Mouse (Mus musculus) hindbrain, postnatal 0 days (tissue): ENCODE measurements at regions not wholly inside any gene's neighbourhood (a gene's known extent, or its start where the extent isn't known, plus 50 kb on each side); places are given as distances from the start of the nearest gene placed in this dataset.
"Not testable (repeated sequence)": the region's sequence is repeated elsewhere in the genome, so short reads cannot be mapped to it uniquely, and the experiment has no call there.

Experiments
- ATAC-seq: fragments of 200-750 bp; cut with Nextera tagmentation; 2 replicates; pipeline ENCODE4 v1.8.0; 2017; ENCODE audit warnings: mild to moderate bottlenecking, moderate TSS enrichment, moderate library complexity
- DNase-seq: peaks from one replicate; pipeline ENCODE4 v3.0.0-alpha.2; 2015; ENCODE audit warnings: low spot score
- H3K27ac ChIP-seq: fragments of 300-500 bp; sonication (generic); 2 replicates; pipeline ENCODE4 v1.5.1; 2014; ENCODE audit warnings: mild to moderate bottlenecking
- H3K27me3 ChIP-seq: fragments of 300-500 bp; sonication (generic); 2 replicates; pipeline ENCODE4 v1.6.1; 2014; ENCODE audit warnings: low read length, mixed read lengths; ENCODE audit not compliant: insufficient read depth
- H3K36me3 ChIP-seq: fragments of 300-500 bp; sonication (generic); 2 replicates; pipeline ENCODE4 v1.6.1; 2014; ENCODE audit warnings: low read length, mixed read lengths; ENCODE audit not compliant: insufficient read depth
- H3K4me1 ChIP-seq: fragments of 300-500 bp; sonication (generic); 2 replicates; pipeline ENCODE4 v1.6.1; 2014; ENCODE audit warnings: antibody characterized with exemption, low read length, mixed read lengths; ENCODE audit not compliant: insufficient read depth
- H3K4me2 ChIP-seq: fragments of 300-500 bp; sonication (generic); 2 replicates; pipeline ENCODE4 v1.6.1; 2014; ENCODE audit warnings: low read depth, mild to moderate bottlenecking, low read length, moderate library complexity, mixed read lengths
- H3K4me3 ChIP-seq: fragments of 300-500 bp; sonication (generic); 2 replicates; pipeline ENCODE4 v1.5.1; 2014; ENCODE audit warnings: low read length
- H3K9ac ChIP-seq: fragments of 300-500 bp; sonication (generic); replicated peaks from 2 replicates; pipeline ENCODE4 v1.6.1; 2014; ENCODE audit warnings: mild to moderate bottlenecking, low read length, moderate library complexity, mixed read lengths
- H3K9me3 ChIP-seq: fragments of 300-500 bp; sonication (generic); 2 replicates; pipeline ENCODE4 v1.6.1; 2016; ENCODE audit warnings: low read length, mixed read lengths
- CTCF ChIP-seq: IDR thresholded peaks from 2 replicates; pipeline ENCODE4 v1.5.1; 2016; ENCODE audit warnings: antibody characterized with exemption, control low read depth, low read depth
- WGBS: fragments of 180-500 bp; shearing (Covaris S2); extraction: QIAGEN DNeasy Blood & Tissue Kit; methylation state at CpG from one replicate; pipeline ENCODE4 v1.1.7; 2014; 5-methylcytosine and 5-hydroxymethylcytosine counted together

GRCm38 (mm10) chr5:6590058-6590457 lies 713.9 kb upstream of the Tex47 start:
- no peak overlapping the region for H3K9ac ChIP-seq
- no peaks in the 10 kb centered on the region for H3K9me3 ChIP-seq
- peak; percentile 71; the same call in 1 of the 2 replicates for ATAC-seq
- DNase-seq, result peak; percentile 55
- no peaks in the 10 kb centered on the region for H3K4me1 ChIP-seq
- WGBS, result 52% methylated on average over 4 of the region's 4 CpGs
- H3K36me3 ChIP-seq, result no peaks in the 10 kb centered on the region
- no peak overlapping the region for H3K27ac ChIP-seq
- H3K4me2 ChIP-seq, result no peak overlapping the region
- no peak for TF ChIP-seq CTCF
- H3K4me3 ChIP-seq, result no peak overlapping the region
- no peaks in the 10 kb centered on the region for H3K27me3 ChIP-seq

GRCm38 (mm10) chr5:6611151-6611550 lies 692.8 kb upstream of the Tex47 start:
- not testable (repeated sequence) for H3K36me3 ChIP-seq, ATAC-seq, DNase-seq, H3K27me3 ChIP-seq, H3K27ac ChIP-seq, H3K9ac ChIP-seq, H3K4me2 ChIP-seq, H3K4me3 ChIP-seq, H3K9me3 ChIP-seq, H3K4me1 ChIP-seq
- WGBS, result 76% methylated on average over 3 of the region's 3 CpGs

GRCm38 (mm10) chr5:6644869-6645268 lies 659.0 kb upstream of the Tex47 start:
- Histone ChIP-seq H3K27me3 (no peaks in the 10 kb centered on the region), H3K4me2 (no peak overlapping the region), H3K9ac (no peak overlapping the region), H3K4me1 (no peaks in the 10 kb centered on the region), H3K27ac (no peak overlapping the region), H3K9me3 (no peaks in the 10 kb centered on the region), H3K36me3 (no peaks in the 10 kb centered on the region), H3K4me3 (no peak overlapping the region)
- WGBS, result 50% methylated on average over 3 of the region's 3 CpGs
- DNase-seq, result no peak
- no peak for TF ChIP-seq CTCF
- ATAC-seq, result no peak

GRCm38 (mm10) chr5:6676211-6676610 lies 627.7 kb upstream of the Tex47 start:
- DNase-seq, H3K4me1 ChIP-seq, H3K4me2 ChIP-seq, H3K4me3 ChIP-seq, ATAC-seq, H3K36me3 ChIP-seq, H3K27ac ChIP-seq, H3K9ac ChIP-seq, H3K9me3 ChIP-seq, H3K27me3 ChIP-seq: not testable (repeated sequence)
- 50% methylated on average over 3 of the region's 3 CpGs for WGBS

GRCm38 (mm10) chr5:6709668-6710309 lies 594.1 kb upstream of the Tex47 start:
- no peaks in the 10 kb centered on the region for H3K27me3 ChIP-seq
- WGBS, result 70% methylated on average over 4 of the region's 4 CpGs
- H3K4me2 ChIP-seq, result no peak overlapping the region
- no peaks in the 10 kb centered on the region for H3K9me3 ChIP-seq
- H3K9ac ChIP-seq, result no peak overlapping the region
- no peak for TF ChIP-seq CTCF
- no peak for DNase-seq
- no peaks in the 10 kb centered on the region for H3K4me1 ChIP-seq
- H3K27ac ChIP-seq, result no peak overlapping the region
- ATAC-seq, result no peak
- no peak overlapping the region for H3K4me3 ChIP-seq
- H3K36me3 ChIP-seq, result no peaks in the 10 kb centered on the region

- Histone ChIP-seq H3K4me3 (no peak overlapping the region), H3K27me3 (no peaks in the 10 kb centered on the region), H3K9ac (no peak overlapping the region), H3K9me3 (no peaks in the 10 kb centered on the region), H3K27ac (no peak overlapping the region), H3K4me2 (no peak overlapping the region), H3K36me3 (no peaks in the 10 kb centered on the region), H3K4me1 (no peaks in the 10 kb centered on the region)
- ATAC-seq, result no peak
- TF ChIP-seq CTCF, result no peak
- WGBS, result 65% methylated on average over 1 of the region's 1 CpGs
- DNase-seq, result no peak
Observed at GRCm38 (mm10) chr5:6716179-6716578, 587.7 kb upstream of the Tex47 start.

- DNase-seq (no peak), ATAC-seq (no peak)
- no peak overlapping the region for H3K4me2 ChIP-seq
- H3K9me3 ChIP-seq, result no peaks in the 10 kb centered on the region
- no peak for TF ChIP-seq CTCF
- H3K4me1 ChIP-seq, result no peaks in the 10 kb centered on the region
- 81% methylated on average over 1 of the region's 1 CpGs for WGBS
- no peak overlapping the region for H3K27ac ChIP-seq
- no peaks in the 10 kb centered on the region for H3K27me3 ChIP-seq
- H3K4me3 ChIP-seq, result no peak overlapping the region
- H3K9ac ChIP-seq, result no peak overlapping the region
- H3K36me3 ChIP-seq, result no peaks in the 10 kb centered on the region
Observed at GRCm38 (mm10) chr5:6716630-6717029, 587.3 kb upstream of the Tex47 start.
